8 mouse cellular contexts compared by ENCODE assay signal in the genomic region with DNA sequence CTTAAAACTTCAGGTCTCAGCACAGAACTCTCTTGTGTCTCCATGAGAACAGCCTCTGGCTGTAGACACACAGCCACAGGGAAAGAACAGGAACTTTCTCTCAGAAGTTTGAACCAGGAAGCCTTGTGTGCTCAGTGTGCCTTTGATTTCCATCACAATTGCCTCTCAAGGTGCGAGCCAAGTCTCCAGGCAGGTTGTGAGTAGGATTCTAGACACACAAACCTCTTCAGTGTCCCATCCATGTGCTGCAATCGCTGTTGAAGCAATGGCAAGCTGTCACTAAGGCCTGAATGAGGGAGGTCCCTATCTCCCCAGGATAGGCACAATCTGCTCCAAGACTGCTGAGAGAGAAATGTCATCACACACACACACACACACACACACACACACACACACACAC. TPM values are rescaled to one million over a fixed set of nuclear protein-coding genes. Genes with fewer than 3 reads are reported as not detected.
DNase-seq lines count a peak whose midpoint lies in the region; ATAC-seq and TF ChIP-seq lines count a peak whose summit lies in the region.

No protein-coding gene starts in this region.

- no peaks in the 10 kb centered on the region for H3K9me3 ChIP-seq in limb, embryonic 12.5 days

- no peaks in the 10 kb centered on the region for H3K27me3 ChIP-seq in heart, adult 2 months (ENCODE audit: control insufficient read depth, insufficient read depth, low read length)
- no peaks in the 10 kb centered on the region for H3K27me3 ChIP-seq in thymus, adult 2 months (ENCODE audit: control insufficient read depth, insufficient read depth, low read length)
- H3K27me3 ChIP-seq in limb, embryonic 12.5 days: no peaks in the 10 kb centered on the region

- no peak for TF ChIP-seq CTCF in heart, adult 2 months (IDR thresholded peaks at IDR 0.05)
- TF ChIP-seq CTCF in thymus, adult 2 months (IDR thresholded peaks at IDR 0.05; ENCODE audit: borderline replicate concordance, control insufficient read depth, extremely low read depth, insufficient read depth, low read length, poor library complexity): no peak

- H3K4me3 ChIP-seq in heart, adult 2 months: no peak overlapping the region
- H3K4me3 ChIP-seq in thymus, adult 2 months (ENCODE audit: control insufficient read depth, insufficient read depth, low read length): no peak overlapping the region
- H3K4me3 ChIP-seq in limb, embryonic 12.5 days (replicated peaks): no peak overlapping the region

- DNase-seq in heart, adult 2 months: peak in 1 of 2 experiments; percentile 29
- DNase-seq in heart, postnatal 14 days: no peak
- no peak for DNase-seq in thymus, adult 2 months
- DNase-seq in thymus, postnatal 10 days (ENCODE audit: low spot score in 2 of 2): no peak
- DNase-seq in embryo, embryonic 10 days (ENCODE audit: low spot score): no peak
- no peak for DNase-seq in gastrocnemius, adult 18-20 months (ENCODE audit: low spot score)

- TF ChIP-seq POLR2A in heart, adult 2 months (IDR thresholded peaks at IDR 0.05; ENCODE audit: insufficient read depth, low read depth, low read length): no peak
- TF ChIP-seq POLR2A in thymus, adult 2 months (IDR thresholded peaks at IDR 0.05; ENCODE audit: control insufficient read depth, extremely low read depth, insufficient read depth, low read length, poor library complexity): no peak

- H3K36me3 ChIP-seq in heart, adult 2 months (ENCODE audit: control insufficient read depth, insufficient read depth, low read length): peaks cover 25% of the 10 kb centered on the region
- H3K36me3 ChIP-seq in thymus, adult 2 months (ENCODE audit: control insufficient read depth, insufficient read depth, low read length): no peaks in the 10 kb centered on the region
- H3K36me3 ChIP-seq in limb, embryonic 12.5 days: peaks cover 18% of the 10 kb centered on the region

- no peak for ATAC-seq in limb, embryonic 12.5 days (ENCODE audit: insufficient number of reproducible peaks, insufficient read depth, low FRiP score, low TSS enrichment, low read depth)
- ATAC-seq in activated CD4-positive, CD25-positive, alpha-beta regulatory T cell, adult 4 months: no peak

- H3K9ac ChIP-seq in heart, adult 2 months (ENCODE audit: low read depth, low read length): peak overlapping the region; percentile 44
- no peak overlapping the region for H3K9ac ChIP-seq in limb, embryonic 12.5 days (replicated peaks)

- no peaks in the 10 kb centered on the region; the same call in 1 of the 2 replicates for H3K79me2 ChIP-seq in heart, adult 2 months (replicated peaks; ENCODE audit: control insufficient read depth, insufficient read depth, low read length)

- intact Hi-C loops in heart, adult 2 months (cut with DNase I): loop anchor here (1.0 to 5.0 kb wide), 4 partner anchors 36 to 339 kb away; no protein-coding TSS in a partner anchor
- intact Hi-C loops in heart, postnatal 14 days (cut with DNase I): no loop called here

- WGBS in heart, adult 2 months: 48% methylated on average over 2 of the region's 2 CpGs
- 52% methylated on average over 2 of the region's 2 CpGs for WGBS in thymus, adult 2 months
- 52% methylated on average over 2 of the region's 2 CpGs for WGBS in limb, embryonic 12.5 days

- peaks cover 24% of the 10 kb centered on the region for H3K4me1 ChIP-seq in heart, adult 2 months (ENCODE audit: control insufficient read depth, insufficient read depth, low read length)
- H3K4me1 ChIP-seq in thymus, adult 2 months (replicated peaks; ENCODE audit: control insufficient read depth, insufficient read depth, low read length): peaks cover 31% of the 10 kb centered on the region
- peaks cover 49% of the 10 kb centered on the region for H3K4me1 ChIP-seq in limb, embryonic 12.5 days (replicated peaks)

- H3K27ac ChIP-seq in heart, adult 2 months: peak overlapping the region; percentile 98
- peak overlapping the region; percentile 28 for H3K27ac ChIP-seq in thymus, adult 2 months (ENCODE audit: control insufficient read depth, insufficient read depth, low read length)
- H3K27ac ChIP-seq in limb, embryonic 12.5 days: peak overlapping the region; percentile 98

- peak overlapping the region; percentile 96 for H3K4me2 ChIP-seq in limb, embryonic 12.5 days

- TF ChIP-seq EP300 in heart, adult 2 months (IDR thresholded peaks at IDR 0.05; ENCODE audit: insufficient read depth, low read depth, low read length): no peak

RNA-seq across cellular contexts. Expression of a gene that starts 10.8 kb away (rescaled TPM):
- total RNA-seq in heart, adult 2 months (2021): 100 to 1,000 TPM in 1 of 2 experiments, 10 to 100 TPM in 1; 56.3 to 132 TPM
- 33.8 and 37.3 TPM in 2 replicates for polyA plus RNA-seq in heart, adult 2 months (2012; rRNA removed)
- 100 to 1,000 TPM; 124 to 140 TPM for total RNA-seq in heart, postnatal 14 days (2021)
- 71.7 and 113 TPM in 2 replicates for polyA plus RNA-seq in thymus, adult 2 months (2012; rRNA removed)
- 9.3 and 11.0 TPM in 2 replicates for polyA plus RNA-seq in limb, embryonic 12.5 days (2016; fragmentation: Nextera tagmentation; extraction: Ambion mirVana)
- polyA plus RNA-seq in activated CD4-positive, CD25-positive, alpha-beta regulatory T cell, adult 4 months (2017; shearing (Covaris generic)): 10 to 100 TPM; 17.8 to 22.2 TPM
- total RNA-seq in gastrocnemius, adult 18-20 months (2021): 10 to 100 TPM; 33.8 to 49.6 TPM

Comparison
In these comparisons a context has a peak if more than half of its experiments do, and no peak if none do; other contexts are left out.
1. H3K27ac ChIP-seq: peak in every context shown above with its lines; median percentile 98 in heart, adult 2 months; 98 in limb, embryonic 12.5 days; 28 in thymus, adult 2 months.